In the genomic region with DNA sequence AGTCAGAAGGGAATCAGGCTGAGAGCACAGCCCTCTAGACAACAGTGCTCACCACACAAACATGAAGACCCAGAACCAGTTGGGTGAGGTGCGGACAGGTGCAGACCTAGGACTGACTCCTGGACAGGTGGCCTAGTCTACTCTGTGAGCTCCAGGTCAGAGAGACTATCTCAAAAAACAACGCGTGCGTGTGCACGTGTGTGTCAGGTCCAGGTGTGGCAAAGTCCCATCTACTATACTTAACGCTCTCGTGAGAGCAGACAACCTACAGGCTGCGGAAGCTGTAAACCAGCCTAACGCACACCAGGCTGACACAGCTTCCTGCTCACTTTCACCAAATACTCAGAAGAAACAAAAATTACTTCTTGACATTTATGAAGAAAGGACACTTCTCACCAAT, we compare ENCODE assay signal across 27 mouse cellular contexts. TPM values are rescaled to one million over a fixed set of nuclear protein-coding genes. Genes with fewer than 3 reads are reported as not detected.
DNase-seq lines count a peak whose midpoint lies in the region; ATAC-seq and TF ChIP-seq lines count a peak whose summit lies in the region.
"Had no signal": no experiment of that assay in that cellular context is flagged by ENCODE, and none has a peak within 500 bp of the region (broad histone marks: within the 10 kb centered on the region; RNA-seq: fewer than 3 reads in every experiment).

No protein-coding gene starts in this region.

- no peak overlapping the region for H3K4me3 ChIP-seq in heart, embryonic 13.5 days
- H3K4me3 ChIP-seq in myocyte: no peak overlapping the region
- H3K4me3 ChIP-seq: embryonic facial prominence, embryonic 13.5 days; forebrain, embryonic 10.5 days; forebrain, embryonic 15.5 days; heart, embryonic 15.5 days; hindbrain, embryonic 12.5 days; kidney, embryonic 15.5 days; limb, embryonic 10.5 days; limb, embryonic 15.5 days; neural tube, embryonic 13.5 days had no signal

- H3K79me2 ChIP-seq in myocyte (ENCODE audit: control insufficient read depth, insufficient read depth): peaks cover 100% of the 10 kb centered on the region

- ATAC-seq in heart, embryonic 13.5 days (ENCODE audit: extremely low read depth, insufficient number of reproducible peaks, low FRiP score, low TSS enrichment): no peak
- ATAC-seq: forebrain, embryonic 15.5 days; hindbrain, postnatal 0 days had no signal

- TF ChIP-seq POLR2A in myocyte (IDR thresholded peaks at IDR 0.05; ENCODE audit: insufficient read length, low read depth): no peak

- 89% methylated on average over 9 of the region's 9 CpGs for WGBS in heart, embryonic 13.5 days

- no peaks in the 10 kb centered on the region for H3K9me3 ChIP-seq in heart, embryonic 13.5 days
- H3K9me3 ChIP-seq: embryonic facial prominence, embryonic 13.5 days; forebrain, embryonic 10.5 days; forebrain, embryonic 15.5 days; heart, embryonic 15.5 days; hindbrain, embryonic 12.5 days; kidney, embryonic 15.5 days; limb, embryonic 10.5 days; limb, embryonic 15.5 days; neural tube, embryonic 13.5 days had no signal

- H3K9ac ChIP-seq in heart, embryonic 13.5 days: 0 out of 2 replicates have a peak overlapping the region, but pooled peaks have one; percentile 8
- H3K9ac ChIP-seq: embryonic facial prominence, embryonic 13.5 days; forebrain, embryonic 15.5 days; hindbrain, embryonic 12.5 days; kidney, embryonic 15.5 days; limb, embryonic 15.5 days; liver, embryonic 14.5 days; lung, embryonic 14.5 days; neural tube, embryonic 13.5 days had no signal

- H3K27ac ChIP-seq in heart, embryonic 13.5 days (replicated peaks): no peak overlapping the region
- H3K27ac ChIP-seq: embryonic facial prominence, embryonic 13.5 days; forebrain, embryonic 10.5 days; forebrain, embryonic 15.5 days; heart, embryonic 15.5 days; hindbrain, embryonic 12.5 days; hindbrain, postnatal 0 days; kidney, embryonic 15.5 days; limb, embryonic 10.5 days; limb, embryonic 15.5 days; liver, embryonic 14.5 days; neural tube, embryonic 13.5 days had no signal

- no peak overlapping the region for H3K4me2 ChIP-seq in heart, embryonic 13.5 days
- no peak overlapping the region for H3K4me2 ChIP-seq in myocyte (ENCODE audit: low read depth)
- H3K4me2 ChIP-seq: embryonic facial prominence, embryonic 13.5 days; forebrain, embryonic 15.5 days; heart, embryonic 15.5 days; hindbrain, embryonic 12.5 days; kidney, embryonic 15.5 days; limb, embryonic 15.5 days; lung, embryonic 14.5 days; neural tube, embryonic 13.5 days had no signal

- peaks cover 99% of the 10 kb centered on the region for H3K4me1 ChIP-seq in heart, embryonic 13.5 days

- H3ac ChIP-seq in myocyte (ENCODE audit: control insufficient read depth, insufficient read length): no peak overlapping the region

- H3K36me3 ChIP-seq in heart, embryonic 13.5 days: peaks cover 4% of the 10 kb centered on the region; the same call in 1 of the 2 replicates
- H3K36me3 ChIP-seq in myocyte (ENCODE audit: control insufficient read depth, insufficient read depth): no peaks in the 10 kb centered on the region
- H3K36me3 ChIP-seq: forebrain, embryonic 15.5 days; heart, embryonic 15.5 days; hindbrain, embryonic 12.5 days; neural tube, embryonic 13.5 days had no signal

- no peak for DNase-seq in heart, postnatal 4 days
- DNase-seq in thymus, postnatal 14 days: peak; percentile 45
- no peak for DNase-seq in thymus, postnatal 4 days
- no peak for DNase-seq in liver
- DNase-seq in gastrocnemius, postnatal 4 days (ENCODE audit: low spot score in 2 of 2): no peak
- DNase-seq: adrenal gland, postnatal 36 days; cerebellum, adult 18-20 months; cerebellum, postnatal 10 days; gastrocnemius, postnatal 10 days; kidney, adult 18-20 months; kidney, postnatal 4 days; lung, embryonic 14.5 days; lung, postnatal 14 days; midbrain, embryonic 14.5 days had no signal

- no peaks in the 10 kb centered on the region for H3K27me3 ChIP-seq in heart, embryonic 13.5 days (replicated peaks)
- no peaks in the 10 kb centered on the region for H3K27me3 ChIP-seq in myocyte (ENCODE audit: control insufficient read depth, insufficient read depth, insufficient read length)
- H3K27me3 ChIP-seq: embryonic facial prominence, embryonic 13.5 days; forebrain, embryonic 15.5 days; heart, embryonic 15.5 days; hindbrain, embryonic 12.5 days; kidney, embryonic 15.5 days; limb, embryonic 15.5 days; neural tube, embryonic 13.5 days had no signal

TF ChIP-seq in myocyte, 11 proteins besides CTCF, POLR2A, EP300 and RAD21:
- TF ChIP-seq SRF (IDR thresholded peaks at IDR 0.05; ENCODE audit: control insufficient read depth, insufficient read length, low read depth) (no peak), MYOD1 (IDR thresholded peaks at IDR 0.05; ENCODE audit: control insufficient read depth in 1 of 3, insufficient read length in 2 of 3, low read depth in 2 of 3) (no peak), POLR2AphosphoS2 (IDR thresholded peaks at IDR 0.05; ENCODE audit: insufficient read length, low read depth) (peak; percentile 11)
TF ChIP-seq in myocyte: peak in this region for 1.

RNA-seq across cellular contexts. Expression of gene Ski, which starts 27.2 kb away (rescaled TPM):
- polyA plus RNA-seq in heart, embryonic 13.5 days (2015; fragmentation: Nextera tagmentation; extraction: Ambion mirVana): 10.1 and 10.2 TPM in 2 replicates
- 10 to 100 TPM; 93.8 to 98.1 TPM for total RNA-seq in heart, postnatal 4 days (2021)
- polyA plus RNA-seq in myocyte (2012; fragmentation: generic; extraction: Trizol): 54.5 TPM
- total RNA-seq in gastrocnemius, postnatal 4 days (2021): 100 to 1,000 TPM; 133 to 138 TPM

RNA-seq across cellular contexts. Expression of gene Faap20, which starts 54.4 kb away (rescaled TPM):
- 63.2 and 71.1 TPM in 2 replicates for polyA plus RNA-seq in heart, embryonic 13.5 days (2015; fragmentation: Nextera tagmentation; extraction: Ambion mirVana)
- total RNA-seq in heart, postnatal 4 days (2021): 10 to 100 TPM; 31.7 to 31.9 TPM
- 40.4 TPM for polyA plus RNA-seq in myocyte (2012; fragmentation: generic; extraction: Trizol)
- 10 to 100 TPM; 41.0 to 44.3 TPM for total RNA-seq in gastrocnemius, postnatal 4 days (2021)
